Mouse (Mus musculus) layer of hippocampus, postnatal 25 days (tissue): ENCODE results near the gene Gm5788. TPM values are rescaled to one million over a fixed set of nuclear protein-coding genes. Genes with fewer than 3 reads are reported as not detected.
"Not testable (repeated sequence)": the region's sequence is repeated elsewhere in the genome, so short reads cannot be mapped to it uniquely, and the experiment has no call there.

Source experiments
- DNase-seq, 2 experiments: peaks; one replicate each; pipeline ENCODE4 v3.0.0; 2022; ENCODE audit warnings: mixed read lengths in 2 of 2, low spot score in 1 of 2; ENCODE audit errors: extremely low spot score in 1 of 2
- total RNA-seq, 2 experiments: library from RNA; stranded (reverse); gene quantifications; 2 replicates each; pipeline ENCODE4 v1.2.3; 2021

Gm5788 gene
- not detected for total RNA-seq

GRCm38 (mm10) chr12:87494421-87494820 lies at the start of gene Gm5788:
TSS of gene Gm5788 (plus strand) at chr12:87494721.
- DNase-seq: not testable (repeated sequence)

- no peak for DNase-seq
Observed at GRCm38 (mm10) chr12:87449456-87449855, 45.1 kb upstream of the Gm5788 start.

GRCm38 (mm10) chr12:87464678-87465297 lies 29.7 kb upstream of the Gm5788 start:
- DNase-seq: no peak

- DNase-seq: no peak
Observed at GRCm38 (mm10) chr12:87470263-87471136, 24.0 kb upstream of the Gm5788 start.

GRCm38 (mm10) chr12:87471421-87471963 lies 23.0 kb upstream of the Gm5788 start:
- DNase-seq: no peak

GRCm38 (mm10) chr12:87471964-87472786 lies 22.3 kb upstream of the Gm5788 start, which contains the start of gene Snw1:
TSS of gene Snw1 (minus strand) at chr12:87472274.
- peak; percentile 84 to 88 for DNase-seq

GRCm38 (mm10) chr12:87474756-87475155 lies 19.8 kb upstream of the Gm5788 start:
- no peak for DNase-seq

- DNase-seq: not testable (repeated sequence)
Observed at GRCm38 (mm10) chr12:87482482-87482881, 12.0 kb upstream of the Gm5788 start.

- DNase-seq: not testable (repeated sequence)
Observed at GRCm38 (mm10) chr12:87488683-87489082, 5.8 kb upstream of the Gm5788 start.

- not testable (repeated sequence) for DNase-seq
Observed at GRCm38 (mm10) chr12:87514016-87514415, 19.5 kb downstream of the Gm5788 start, which contains the start of gene Gm8300. TSS of gene Gm8300 (plus strand) at chr12:87514316.

GRCm38 (mm10) chr12:87519616-87520015 lies 25.1 kb downstream of the Gm5788 start:
- DNase-seq: not testable (repeated sequence)

GRCm38 (mm10) chr12:87543927-87544326 lies 49.4 kb downstream of the Gm5788 start:
- no peak for DNase-seq

Other genes with a start within 250 kb of the Gm5788 start
- gene Vipas39, start 228.5 kb upstream of the Gm5788 start, total RNA-seq: 10 to 100 TPM; 53.9 to 59.5 TPM
- gene Ahsa1, start 228.2 kb upstream of the Gm5788 start, total RNA-seq: 100 to 1,000 TPM; 167 to 194 TPM
- gene Ism2, start 195.0 kb upstream of the Gm5788 start, total RNA-seq: under 1 TPM; 0.25 to 0.70 TPM
- 10 to 100 TPM; 30.8 to 41.6 TPM for gene Sptlc2, start 106.4 kb upstream of the Gm5788 start, total RNA-seq
- 100 to 1,000 TPM in 1 of 2 experiments, 10 to 100 TPM in 1; 98.9 to 101 TPM for gene Slirp, start 50.8 kb upstream of the Gm5788 start, total RNA-seq
- gene Alkbh1, start 50.7 kb upstream of the Gm5788 start, total RNA-seq: 10 to 100 TPM; 17.3 to 20.9 TPM
- gene Snw1, start 22.4 kb upstream of the Gm5788 start, total RNA-seq: 10 to 100 TPM; 60.3 to 68.2 TPM
- not detected for gene Gm8300, start 19.6 kb downstream of the Gm5788 start, total RNA-seq
- gene Oog1, start 108.0 kb downstream of the Gm5788 start, total RNA-seq: not detected
- not detected for gene Gm4027, start 124.1 kb downstream of the Gm5788 start, total RNA-seq
- not detected for gene Gm16381, start 149.9 kb downstream of the Gm5788 start, total RNA-seq